Mouse (Mus musculus): ENCODE results near the gene Gemin4. TPM values are rescaled to one million over a fixed set of nuclear protein-coding genes. Genes with fewer than 3 reads are reported as not detected.

The Gemin4 gene
- not detected for polyA plus RNA-seq (2014; fragmentation: Illumina TruSeq; extraction: RNeasy Lipid Tissue Mini Kit (QIAGEN cat#74804); ENCODE audit: low read depth, low replicate concordance)

DNA sequence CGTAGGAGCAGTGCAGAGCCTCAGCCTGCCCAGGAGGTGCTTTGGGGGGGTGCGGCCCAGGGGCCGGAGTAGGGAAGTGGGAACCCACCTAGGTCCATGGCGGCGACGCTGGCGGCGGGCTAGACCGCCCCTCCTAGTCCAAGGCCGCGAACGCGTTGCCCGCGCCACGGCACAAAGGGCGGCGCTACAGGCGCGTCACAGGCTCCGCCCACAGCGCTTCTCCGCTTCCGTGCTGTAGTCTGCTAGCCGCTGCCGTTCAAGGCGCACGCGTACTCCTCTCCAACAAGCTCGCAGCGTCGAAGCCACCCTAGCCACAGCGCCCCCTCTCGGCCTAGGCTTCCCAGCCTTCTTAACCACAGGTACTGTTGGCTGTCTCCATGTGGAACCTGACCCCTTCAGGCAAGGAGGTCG, at the start of gene Gemin4, which contains the start of gene Dbil5:
Gene Gemin4, minus strand, starts transcription at position 275 of the 411 bp plus-strand sequence.
Gene Dbil5, plus strand, starts transcription at position 219 of the 411 bp plus-strand sequence.

DNA sequence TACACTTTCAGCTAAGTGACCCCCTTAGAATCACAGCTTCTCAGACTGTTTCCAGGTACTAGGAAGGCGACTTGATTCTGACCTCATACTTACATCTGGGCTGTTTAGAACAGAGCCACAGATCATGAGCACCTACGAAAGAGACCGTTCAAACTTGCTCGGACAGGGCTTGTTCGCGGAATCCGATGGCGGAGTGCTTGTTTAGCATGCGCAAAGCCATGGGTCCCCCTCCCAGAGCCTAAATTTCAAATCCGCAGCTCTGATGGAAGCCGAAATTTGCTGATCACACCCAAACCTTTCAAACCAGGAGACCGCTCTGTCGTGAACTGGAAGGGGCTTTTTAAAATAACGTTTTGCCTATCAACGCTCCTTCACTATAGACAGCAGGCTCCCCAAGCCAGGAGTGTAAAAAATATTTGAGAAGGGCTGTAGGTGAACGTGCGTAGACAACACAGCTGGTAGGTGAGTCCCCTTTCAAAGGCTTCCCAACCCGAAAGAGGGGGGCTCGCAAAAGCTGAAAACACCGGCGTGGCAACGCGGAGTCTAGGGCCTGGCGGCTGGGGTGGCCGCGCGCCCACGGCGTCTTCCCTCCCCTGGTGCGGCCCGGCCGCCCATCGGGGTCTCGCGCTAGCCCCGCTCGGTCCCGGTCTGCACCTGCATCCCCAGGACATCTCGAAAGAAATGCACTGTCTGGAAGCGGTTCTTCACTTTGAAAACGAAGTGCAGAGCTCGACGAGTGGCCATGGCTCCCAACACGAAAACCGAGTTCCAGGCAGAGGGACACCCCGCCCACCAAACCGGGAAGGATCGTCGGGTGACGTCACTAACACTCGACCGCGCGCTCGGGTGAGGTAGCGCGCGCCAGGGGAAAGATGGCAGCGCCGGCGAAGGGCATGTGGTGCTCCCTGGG, 25.7 kb upstream of the Gemin4 start, which contains the start of the genes Mrm3 and Glod4:
Gene Mrm3, plus strand, starts transcription at position 815 of the 910 bp plus-strand sequence.
Gene Glod4, minus strand, starts transcription at position 825 of the 910 bp plus-strand sequence.

DNA sequence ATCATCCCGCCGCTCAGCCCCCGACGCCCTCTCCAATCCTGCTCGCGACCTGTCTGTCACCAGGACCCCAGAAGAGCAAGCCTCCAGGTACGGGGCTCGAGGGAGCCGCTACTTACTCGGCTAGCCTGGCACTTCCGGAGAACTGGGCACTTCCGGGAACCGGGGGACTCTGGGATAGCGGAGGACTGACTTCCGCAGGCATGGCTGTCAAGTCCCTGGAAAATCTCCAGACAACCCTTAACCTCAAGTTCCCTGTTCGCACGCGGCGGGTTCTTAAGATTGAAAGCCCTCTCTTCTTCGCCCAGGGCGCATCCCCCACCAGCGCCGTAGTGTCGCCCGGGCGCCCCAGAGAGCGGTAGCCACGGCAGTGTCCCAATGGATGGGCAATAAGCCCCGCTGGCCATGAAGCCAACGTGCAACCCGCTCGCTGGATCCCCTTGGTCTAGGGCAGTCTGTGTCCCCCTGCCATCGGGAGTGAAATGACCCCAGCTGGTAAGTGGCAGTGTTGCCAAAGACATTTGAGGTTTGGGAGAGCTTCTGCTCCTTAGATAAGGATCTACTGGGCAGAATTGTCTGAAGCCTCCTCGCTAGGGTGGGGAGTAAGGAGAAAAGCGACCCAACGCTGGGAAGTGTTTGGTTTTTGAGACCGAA, 37.8 kb downstream of the Gemin4 start, which contains the start of the genes Vps53 and Fam57a:
Gene Vps53, minus strand, starts transcription at position 153 of the 651 bp plus-strand sequence.
Gene Fam57a, plus strand, starts transcription at position 177 of the 651 bp plus-strand sequence.

Other genes starting within 250 kb of the Gemin4 start
- gene 1700016K19Rik, start 217.8 kb downstream of the Gemin4 start, polyA plus RNA-seq (2014; fragmentation: Illumina TruSeq; extraction: RNeasy Lipid Tissue Mini Kit (QIAGEN cat#74804); ENCODE audit: low read depth, low replicate concordance) = not detected
- 23.1 TPM for gene Rflnb, start 189.9 kb downstream of the Gemin4 start, polyA plus RNA-seq (2014; fragmentation: Illumina TruSeq; extraction: RNeasy Lipid Tissue Mini Kit (QIAGEN cat#74804); ENCODE audit: low read depth, low replicate concordance)
- gene Vps53, start 38.0 kb downstream of the Gemin4 start, polyA plus RNA-seq (2014; fragmentation: Illumina TruSeq; extraction: RNeasy Lipid Tissue Mini Kit (QIAGEN cat#74804); ENCODE audit: low read depth, low replicate concordance) = 47.4 TPM
- 5.6 TPM for gene Fam57a, start 38.0 kb downstream of the Gemin4 start, polyA plus RNA-seq (2014; fragmentation: Illumina TruSeq; extraction: RNeasy Lipid Tissue Mini Kit (QIAGEN cat#74804); ENCODE audit: low read depth, low replicate concordance)
- not detected for gene Dbil5, start 56 bp downstream of the Gemin4 start, polyA plus RNA-seq (2014; fragmentation: Illumina TruSeq; extraction: RNeasy Lipid Tissue Mini Kit (QIAGEN cat#74804); ENCODE audit: low read depth, low replicate concordance)
- gene Mrm3, start 26.1 kb upstream of the Gemin4 start, polyA plus RNA-seq (2014; fragmentation: Illumina TruSeq; extraction: RNeasy Lipid Tissue Mini Kit (QIAGEN cat#74804); ENCODE audit: low read depth, low replicate concordance) = 3.0 TPM
- gene Glod4, start 26.1 kb upstream of the Gemin4 start, polyA plus RNA-seq (2014; fragmentation: Illumina TruSeq; extraction: RNeasy Lipid Tissue Mini Kit (QIAGEN cat#74804); ENCODE audit: low read depth, low replicate concordance) = 156 TPM
- gene Nxn, start 181.5 kb upstream of the Gemin4 start, polyA plus RNA-seq (2014; fragmentation: Illumina TruSeq; extraction: RNeasy Lipid Tissue Mini Kit (QIAGEN cat#74804); ENCODE audit: low read depth, low replicate concordance) = 10.3 TPM
- 11.8 TPM for gene Timm22, start 189.3 kb upstream of the Gemin4 start, polyA plus RNA-seq (2014; fragmentation: Illumina TruSeq; extraction: RNeasy Lipid Tissue Mini Kit (QIAGEN cat#74804); ENCODE audit: low read depth, low replicate concordance)

Data from adrenal gland, adult 10 weeks (tissue).